Mouse (Mus musculus) CH12.LX (cell line): ENCODE measurements at regions not wholly inside any gene's neighbourhood (a gene's known extent, or its start where the extent isn't known, plus 50 kb on each side); places are given as distances from the start of the nearest gene placed in this dataset.

ENCODE experiments used
- DNase-seq: peaks from one replicate; pipeline ENCODE4 v3.0.0-alpha.2; 2013; ENCODE audit errors: extremely low read depth
- H3K27ac ChIP-seq: 2 replicates; pipeline ENCODE4 v1.5.1; 2012; ENCODE audit warnings: low read depth, mild to moderate bottlenecking, control low read depth, moderate library complexity; ENCODE audit not compliant: insufficient read depth
- H3K27me3 ChIP-seq: replicated peaks from 2 replicates; pipeline ENCODE3; 2012; ENCODE audit warnings: inconsistent platforms
- H3K36me3 ChIP-seq, 2 experiments: replicated peaks in 1 of 2; 2 replicates each; pipeline versions ENCODE3 to v1.6.1; 2012; ENCODE audit warnings: inconsistent platforms in 1 of 2, low read length in 1 of 2, mild to moderate bottlenecking in 1 of 2, mixed read lengths in 1 of 2, moderate library complexity in 1 of 2; ENCODE audit not compliant: control insufficient read depth in 1 of 2, insufficient read depth in 1 of 2
- H3K4me1 ChIP-seq, 2 experiments: 2 replicates each; pipeline ENCODE4 v1.6.1; 2012; ENCODE audit warnings: inconsistent platforms in 1 of 2, moderate library complexity in 1 of 2; ENCODE audit not compliant: insufficient read depth in 2 of 2, control insufficient read depth in 1 of 2
- H3K4me2 ChIP-seq: 2 replicates; pipeline ENCODE4 v1.6.1; 2012; ENCODE audit warnings: low read depth, mild to moderate bottlenecking, control low read depth; ENCODE audit not compliant: poor library complexity, insufficient read depth, severe bottlenecking
- H3K4me3 ChIP-seq, 3 experiments: fragments of 150-350 bp in 1 of 3; sonication (generic) in 1 of 3; replicated peaks in 1 of 3; 2 replicates each; pipeline versions ENCODE3 to v1.5.1; 2011 to 2012; ENCODE audit warnings: low read depth in 2 of 3, low read length in 2 of 3, mild to moderate bottlenecking in 2 of 3, moderate library complexity in 2 of 3, control low read depth in 1 of 3, improper control_type of control experiment in 1 of 3, inconsistent platforms in 1 of 3, mixed read lengths in 1 of 3; ENCODE audit not compliant: poor library complexity in 1 of 3
- H3K79me2 ChIP-seq: replicated peaks from 2 replicates; pipeline ENCODE4 v1.6.1; 2012; ENCODE audit warnings: mild to moderate bottlenecking, moderate library complexity; ENCODE audit not compliant: control insufficient read depth, poor library complexity, insufficient read depth, severe bottlenecking; ENCODE audit errors: extremely low read depth
- H3K9ac ChIP-seq: 2 replicates; pipeline ENCODE4 v1.6.1; 2012; ENCODE audit warnings: low read depth, mild to moderate bottlenecking, control low read depth, moderate library complexity; ENCODE audit not compliant: insufficient read depth
- H3K9me3 ChIP-seq: replicated peaks from 2 replicates; pipeline ENCODE3; 2012; ENCODE audit warnings: low read length, inconsistent platforms, mixed read lengths
- BHLHE40 ChIP-seq: IDR thresholded peaks from 2 replicates; pipeline ENCODE4 v1.6.1; 2011; ENCODE audit warnings: mild to moderate bottlenecking, low read depth, low read length, improper control_type of control experiment
- CTCF ChIP-seq, 2 experiments: IDR thresholded peaks in 1 of 2; conservative IDR thresholded peaks in 1 of 2; 2 replicates each; pipeline ENCODE4 v1.5.1; 2011 to 2012; ENCODE audit warnings: low read depth in 2 of 2, low read length in 2 of 2, improper control_type of control experiment in 1 of 2, inconsistent platforms in 1 of 2, mild to moderate bottlenecking in 1 of 2, moderate library complexity in 1 of 2
- E2F4 ChIP-seq: IDR thresholded peaks from 2 replicates; pipeline ENCODE4 v1.6.1; 2011; ENCODE audit warnings: low read depth, low read length, improper control_type of control experiment; ENCODE audit not compliant: insufficient replicate concordance
- ELF1 ChIP-seq: IDR thresholded peaks from 2 replicates; pipeline ENCODE4 v1.6.1; 2014; ENCODE audit warnings: low read depth, mild to moderate bottlenecking, inconsistent platforms, low read length, improper control_type of control experiment
- GABPA ChIP-seq: IDR thresholded peaks from 2 replicates; pipeline ENCODE4 v1.6.1; 2012; ENCODE audit warnings: low read depth, low read length, improper control_type of control experiment, inconsistent platforms; ENCODE audit not compliant: insufficient replicate concordance
- HCFC1 ChIP-seq: IDR thresholded peaks from 2 replicates; pipeline ENCODE4 v1.6.1; 2012; ENCODE audit warnings: low read depth, mild to moderate bottlenecking, inconsistent platforms, low read length, improper control_type of control experiment
- JUND ChIP-seq: conservative IDR thresholded peaks from 2 replicates; pipeline ENCODE4 v1.6.1; 2011; ENCODE audit warnings: low read depth, low read length, improper control_type of control experiment
- MAFK ChIP-seq: IDR thresholded peaks from 2 replicates; pipeline ENCODE4 v1.6.1; 2011; ENCODE audit warnings: low read length, improper control_type of control experiment; ENCODE audit not compliant: insufficient replicate concordance
- MAX ChIP-seq: IDR thresholded peaks from 2 replicates; pipeline ENCODE4 v1.6.1; 2011; ENCODE audit warnings: low read length, improper control_type of control experiment
- MAZ ChIP-seq: IDR thresholded peaks from 2 replicates; pipeline ENCODE4 v1.6.1; 2012; ENCODE audit warnings: low read depth, mild to moderate bottlenecking, inconsistent platforms, low read length, improper control_type of control experiment, moderate library complexity
- MXI1 ChIP-seq: IDR thresholded peaks from 2 replicates; pipeline ENCODE4 v1.6.1; 2011; ENCODE audit warnings: mild to moderate bottlenecking, low read depth, low read length, improper control_type of control experiment
- MYC ChIP-seq: IDR thresholded peaks from 2 replicates; pipeline ENCODE4 v1.6.1; 2011; ENCODE audit warnings: low read depth, mild to moderate bottlenecking, improper control_type of control experiment, low read length
- NRF1 ChIP-seq: IDR thresholded peaks from 2 replicates; pipeline ENCODE4 v1.6.1; 2014; ENCODE audit warnings: low read depth, mild to moderate bottlenecking, inconsistent platforms, low read length, improper control_type of control experiment, moderate library complexity
- PAX5 ChIP-seq: IDR thresholded peaks from 2 replicates; pipeline ENCODE4 v1.6.1; 2012; ENCODE audit warnings: low read length, inconsistent platforms, mixed read lengths
- RAD21 ChIP-seq: IDR thresholded peaks from 2 replicates; pipeline ENCODE4 v1.6.1; 2011; ENCODE audit warnings: low read depth, mild to moderate bottlenecking, low read length, improper control_type of control experiment, moderate library complexity
- RCOR1 ChIP-seq: conservative IDR thresholded peaks from 2 replicates; pipeline ENCODE4 v1.6.1; 2012; ENCODE audit warnings: low read depth, mild to moderate bottlenecking, inconsistent platforms, low read length, improper control_type of control experiment
- TBP ChIP-seq: conservative IDR thresholded peaks from 2 replicates; pipeline ENCODE4 v1.6.1; 2011; ENCODE audit warnings: low read depth, low read length, improper control_type of control experiment
- UBTF ChIP-seq: IDR thresholded peaks from 2 replicates; pipeline ENCODE4 v1.6.1; 2012; ENCODE audit warnings: low read depth, mild to moderate bottlenecking, inconsistent platforms, low read length, improper control_type of control experiment, moderate library complexity
- USF1 ChIP-seq: IDR thresholded peaks from 2 replicates; pipeline ENCODE4 v1.6.1; 2014; ENCODE audit warnings: low read depth, mild to moderate bottlenecking, inconsistent platforms, low read length, improper control_type of control experiment
- ZNF384 ChIP-seq: IDR thresholded peaks from 2 replicates; pipeline ENCODE4 v1.6.1; 2012; ENCODE audit warnings: low read depth, low read length, improper control_type of control experiment, inconsistent platforms
- dilution Hi-C: fragments of 300-500 bp; cut with MboI; formaldehyde crosslinking; loops from 2 replicates; pipeline ENCODE4 v1.14.3; 2020; ENCODE audit warnings: low sequenced_read_pairs; ENCODE audit not compliant: extremely low pct_unique_long_range_greater_than_20kb, extremely low pct_ligation_motif_present
- in situ Hi-C: fragments of 300-500 bp; cut with MboI; formaldehyde crosslinking; loops from 3 replicates; pipeline ENCODE4 v1.14.3; 2019; ENCODE audit warnings: low sequenced_read_pairs, low pct_ligation_motif_present, low pct_unique_long_range_greater_than_20kb, mixed read lengths

GRCm38 (mm10) chr14:78435982-78436381 lies 100.6 kb downstream of the Akap11 start:
- Histone ChIP-seq H3K27ac (no peak overlapping the region), H3K36me3 (no peaks in the 10 kb centered on the region), H3K4me1 (peaks cover 17 to 57% of the 10 kb centered on the region in 2 experiments), H3K4me2 (peak overlapping the region; percentile 7), H3K9ac (no peak overlapping the region), H3K79me2 (no peaks in the 10 kb centered on the region), H3K27me3 (no peaks in the 10 kb centered on the region), H3K9me3 (peaks cover 3% of the 10 kb centered on the region), H3K4me3 (no peak overlapping the region)
- peak; percentile 56 for DNase-seq
- dilution Hi-C loops = no loop called here
- TF ChIP-seq MAFK (peak; percentile 77), MYC (no peak)
- in situ Hi-C loops = no loop called here

DNA sequence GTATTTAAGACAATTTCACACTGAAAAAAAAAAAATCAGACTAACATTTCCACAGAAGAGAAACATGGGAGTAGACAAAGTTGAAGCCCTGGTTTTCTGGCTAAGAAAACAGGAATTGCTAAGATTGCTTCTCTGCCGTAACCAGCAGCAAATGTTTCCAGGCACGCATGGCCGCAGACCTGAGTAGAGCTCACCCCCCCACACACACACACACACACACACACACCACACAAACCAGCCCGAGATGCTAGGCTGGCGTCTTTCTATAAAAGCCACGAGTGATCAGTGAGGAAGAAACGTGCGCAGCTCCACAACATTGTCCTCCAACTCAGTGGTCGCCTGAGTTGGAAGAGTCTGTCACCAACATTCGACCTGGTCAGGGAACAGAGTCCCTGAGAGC lies 101.0 kb downstream of the Akap11 start:
- H3K9me3 ChIP-seq = peaks cover 6% of the 10 kb centered on the region
- no peak overlapping the region for H3K27ac ChIP-seq
- no peaks in the 10 kb centered on the region for H3K27me3 ChIP-seq
- H3K4me3 ChIP-seq = no peak overlapping the region
- no peaks in the 10 kb centered on the region for H3K36me3 ChIP-seq
- dilution Hi-C loops (no loop called here), in situ Hi-C loops (no loop called here)
- peak overlapping the region; percentile 7 for H3K4me2 ChIP-seq
- H3K4me1 ChIP-seq = peaks cover 17 to 57% of the 10 kb centered on the region in 2 experiments
- H3K9ac ChIP-seq = no peak overlapping the region
- H3K79me2 ChIP-seq = no peaks in the 10 kb centered on the region
- peak; percentile 53; the same call in 1 of the 2 replicates for TF ChIP-seq BHLHE40
- no peak for TF ChIP-seq HCFC1
- no peak for TF ChIP-seq ZNF384
- no peak for TF ChIP-seq USF1
- TF ChIP-seq CTCF (conservative IDR thresholded peaks at IDR 0.05 in 1 of 2, IDR thresholded peaks at IDR 0.05 in 1 of 2; ENCODE audit: low read depth in 2 of 2, low read length in 2 of 2) = no peak
- no peak for TF ChIP-seq MXI1
- no peak for TF ChIP-seq MAX
- TF ChIP-seq JUND = no peak
- TF ChIP-seq, all 38 proteins: peak for 1
- DNase-seq = peak; percentile 27

DNA sequence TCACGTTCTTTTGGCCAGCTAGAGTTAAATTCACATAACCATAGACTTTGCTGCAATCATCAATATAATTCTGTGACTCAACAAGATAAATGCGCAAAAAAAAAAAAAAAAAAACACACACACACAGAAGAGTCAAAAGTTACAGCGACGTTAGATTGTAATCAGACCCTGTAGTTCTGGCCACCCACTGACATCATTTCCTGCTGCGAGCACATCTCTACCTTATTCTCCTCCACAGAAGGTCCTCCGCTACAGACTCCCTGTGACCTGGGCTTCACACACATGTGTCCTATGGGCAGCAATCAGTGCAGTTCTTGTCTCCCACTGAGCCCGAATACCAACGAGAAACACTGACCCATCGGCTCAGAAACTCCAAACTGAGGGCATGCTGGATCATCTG lies 101.9 kb downstream of the Akap11 start:
- H3K27ac ChIP-seq = no peak overlapping the region
- dilution Hi-C loops = no loop called here
- H3K4me2 ChIP-seq = no peak overlapping the region; the same call in 1 of the 2 replicates
- TF ChIP-seq RCOR1 = no peak
- no peak for TF ChIP-seq UBTF
- no peak for TF ChIP-seq GABPA
- TF ChIP-seq E2F4 = no peak
- no peak for TF ChIP-seq RAD21
- no peak for TF ChIP-seq ELF1
- TF ChIP-seq MAFK = no peak
- no peak for TF ChIP-seq NRF1
- no peak for TF ChIP-seq TBP
- no peak for TF ChIP-seq MAZ
- TF ChIP-seq PAX5 = no peak
- TF ChIP-seq ZNF384 = no peak
- no peak overlapping the region for H3K9ac ChIP-seq
- in situ Hi-C loops = no loop called here
- no peaks in the 10 kb centered on the region for H3K36me3 ChIP-seq
- no peak overlapping the region for H3K4me3 ChIP-seq
- peaks cover 5% of the 10 kb centered on the region for H3K9me3 ChIP-seq
- no peak for DNase-seq
- H3K79me2 ChIP-seq = no peaks in the 10 kb centered on the region
- peaks cover 17 to 57% of the 10 kb centered on the region in 2 experiments for H3K4me1 ChIP-seq
- no peaks in the 10 kb centered on the region for H3K27me3 ChIP-seq
